Mouse (Mus musculus) brain, embryonic 14.5 days (tissue): Measurements from ENCODE around the gene Defb19.

Source experiments
- CTCF ChIP-seq: fragments of 200-500 bp; IDR thresholded peaks from 2 replicates; pipeline ENCODE4 v1.5.1; 2012; ENCODE audit warnings: inconsistent platforms, mild to moderate bottlenecking, moderate library complexity, borderline replicate concordance; ENCODE audit not compliant: insufficient read depth, insufficient read length; ENCODE audit errors: extremely low read depth
- POLR2A ChIP-seq: fragments of 200-500 bp; IDR thresholded peaks from 2 replicates; pipeline ENCODE4 v1.6.1; 2012; ENCODE audit warnings: mild to moderate bottlenecking, inconsistent platforms, borderline replicate concordance; ENCODE audit not compliant: poor library complexity, insufficient read depth, insufficient read length, severe bottlenecking; ENCODE audit errors: extremely low read depth

DNA sequence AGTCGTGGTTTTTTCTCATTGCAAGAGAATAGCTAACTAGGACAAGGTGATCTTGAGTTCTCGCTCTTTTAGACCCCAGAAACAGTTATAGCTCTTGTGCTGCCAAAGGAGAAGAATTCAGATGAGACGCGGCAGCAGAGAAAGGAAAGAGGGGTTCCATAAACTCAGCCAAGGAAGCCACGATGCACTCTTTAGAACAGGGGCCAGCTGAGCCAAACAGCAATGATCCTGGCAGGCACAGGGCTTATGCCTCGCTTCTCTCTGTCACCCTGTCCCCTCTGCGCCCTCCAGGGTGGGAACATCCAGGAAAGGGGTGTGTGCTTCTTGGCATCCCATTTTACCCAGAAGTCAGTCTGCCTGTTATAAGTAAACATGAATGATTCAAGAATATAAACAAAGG lies 19.2 kb upstream of the Defb19 start, which contains the start of gene Defb45:
- no peak for TF ChIP-seq CTCF
- TF ChIP-seq POLR2A = no peak
